In the genomic region with DNA sequence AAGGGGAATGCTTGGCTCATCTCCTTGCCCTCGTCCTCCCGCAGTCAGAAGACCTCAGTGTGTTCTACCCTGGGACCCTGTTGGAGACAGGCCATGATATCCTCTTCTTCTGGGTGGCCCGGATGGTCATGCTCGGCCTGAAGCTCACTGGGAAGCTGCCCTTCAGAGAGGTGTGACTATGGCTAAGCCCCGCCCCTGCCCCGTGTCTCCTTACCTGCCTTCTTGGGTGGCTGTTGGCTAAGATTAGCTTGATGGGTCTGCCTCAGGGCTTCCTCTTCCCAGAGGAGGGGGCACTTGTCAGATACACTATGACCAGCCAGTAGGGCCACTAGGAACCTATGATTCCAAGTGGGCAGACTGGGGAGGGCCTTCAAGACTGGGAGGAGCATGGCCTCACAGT, we compare ENCODE assay signal across 16 mouse cellular contexts. TPM values are rescaled to one million over a fixed set of nuclear protein-coding genes. Genes with fewer than 3 reads are reported as not detected.
"Had no signal": no experiment of that assay in that cellular context is flagged by ENCODE, and none has a peak within 500 bp of the region (broad histone marks: within the 10 kb centered on the region; RNA-seq: fewer than 3 reads in every experiment).

No protein-coding gene starts in this region.

- H3K27me3 ChIP-seq: limb, embryonic 13.5 days; liver, embryonic 15.5 days had no signal

- H3K4me1 ChIP-seq: limb, embryonic 13.5 days had no signal

- DNase-seq: kidney, postnatal 4 days; left cerebral cortex, postnatal 4 days; lung, adult 2 months; lung, postnatal 14 days; lung, postnatal 4 days; midbrain, embryonic 14.5 days; thymus, adult 2 months; thymus, postnatal 14 days; thymus, postnatal 4 days had no signal

- H3K27ac ChIP-seq: kidney, postnatal 0 days; limb, embryonic 13.5 days; liver, embryonic 15.5 days; stomach, postnatal 0 days had no signal

- H3K4me2 ChIP-seq: limb, embryonic 13.5 days; liver, embryonic 15.5 days; midbrain, embryonic 11.5 days had no signal

- H3K9me3 ChIP-seq: limb, embryonic 13.5 days; liver, embryonic 15.5 days had no signal

- H3K4me3 ChIP-seq: limb, embryonic 13.5 days; liver, embryonic 15.5 days had no signal

- H3K9ac ChIP-seq: liver, embryonic 15.5 days had no signal

RNA-seq across cellular contexts. Expression of a gene that starts 14.6 kb away (rescaled TPM):
- total RNA-seq: liver, adult 2 months; midbrain, postnatal 0 days had no signal
